Mouse (Mus musculus): ENCODE measurements at regions not wholly inside any gene's neighbourhood (a gene's known extent, or its start where the extent isn't known, plus 50 kb on each side); places are given as distances from the start of the nearest gene placed in this dataset.
A peak's percentile ranks its signal among the peaks of the same experiment; 100 is the strongest.

GRCm38 (mm10) chr9:79071961-79072360 is 456.6 kb downstream of the Cd109 start:
- DNase-seq (ENCODE audit: low spot score in 2 of 2), result no peak

GRCm38 (mm10) chr9:79109611-79110010 is 494.3 kb downstream of the Cd109 start:
- DNase-seq (ENCODE audit: low spot score in 2 of 2), result no peak

GRCm38 (mm10) chr9:79111326-79111725 is 496.0 kb downstream of the Cd109 start:
- no peak for DNase-seq (ENCODE audit: low spot score in 2 of 2)

GRCm38 (mm10) chr9:79140970-79141369 is 525.6 kb downstream of the Cd109 start:
- no peak for DNase-seq (ENCODE audit: low spot score in 2 of 2)

- DNase-seq (ENCODE audit: low spot score in 2 of 2), result no peak
Observed at GRCm38 (mm10) chr9:79146004-79146403, 530.7 kb downstream of the Cd109 start.

- no peak for DNase-seq (ENCODE audit: low spot score in 2 of 2)
Observed at GRCm38 (mm10) chr9:79165596-79165995, 550.2 kb downstream of the Cd109 start.

- no peak for DNase-seq (ENCODE audit: low spot score in 2 of 2)
Observed at GRCm38 (mm10) chr9:79173036-79173435, 545.6 kb downstream of the Col12a1 start.

- DNase-seq (ENCODE audit: low spot score in 2 of 2), result no peak
Observed at GRCm38 (mm10) chr9:79179954-79180353, 538.7 kb downstream of the Col12a1 start.

GRCm38 (mm10) chr9:79195420-79195819 is 523.2 kb downstream of the Col12a1 start:
- DNase-seq (ENCODE audit: low spot score in 2 of 2), result no peak

- no peak for DNase-seq (ENCODE audit: low spot score in 2 of 2)
Observed at GRCm38 (mm10) chr9:79201755-79202154, 516.9 kb downstream of the Col12a1 start.

- no peak for DNase-seq (ENCODE audit: low spot score in 2 of 2)
Observed at GRCm38 (mm10) chr9:79213364-79213763, 505.3 kb downstream of the Col12a1 start.

GRCm38 (mm10) chr9:79215986-79216385 is 502.6 kb downstream of the Col12a1 start:
- DNase-seq (ENCODE audit: low spot score in 2 of 2), result no peak

GRCm38 (mm10) chr9:79216432-79216831 is 502.2 kb downstream of the Col12a1 start:
- DNase-seq (ENCODE audit: low spot score in 2 of 2), result no peak

- DNase-seq (ENCODE audit: low spot score in 2 of 2), result no peak
Observed at GRCm38 (mm10) chr9:79233081-79233480, 485.6 kb downstream of the Col12a1 start.

GRCm38 (mm10) chr9:79233751-79234150 is 484.9 kb downstream of the Col12a1 start:
- DNase-seq (ENCODE audit: low spot score in 2 of 2), result no peak

GRCm38 (mm10) chr9:79269646-79270213 is 448.9 kb downstream of the Col12a1 start:
- no peak for DNase-seq (ENCODE audit: low spot score in 2 of 2)

- DNase-seq (ENCODE audit: low spot score in 2 of 2), result peak in 1 of 2 experiments; percentile 11
Observed at GRCm38 (mm10) chr9:79270256-79270655, 448.4 kb downstream of the Col12a1 start.

- DNase-seq (ENCODE audit: low spot score in 2 of 2), result no peak
Observed at GRCm38 (mm10) chr9:79287849-79288248, 430.8 kb downstream of the Col12a1 start.

GRCm38 (mm10) chr9:79295306-79295705 is 423.3 kb downstream of the Col12a1 start:
- no peak for DNase-seq (ENCODE audit: low spot score in 2 of 2)

- no peak for DNase-seq (ENCODE audit: low spot score in 2 of 2)
Observed at GRCm38 (mm10) chr9:79301580-79301979, 417.1 kb downstream of the Col12a1 start.

GRCm38 (mm10) chr9:79310591-79310990 is 408.0 kb downstream of the Col12a1 start:
- no peak for DNase-seq (ENCODE audit: low spot score in 2 of 2)

GRCm38 (mm10) chr9:79317411-79317810 is 401.2 kb downstream of the Col12a1 start:
- DNase-seq (ENCODE audit: low spot score in 2 of 2), result no peak

GRCm38 (mm10) chr9:79346371-79347096 is 372.1 kb downstream of the Col12a1 start:
- peak in 1 of 2 experiments; percentile 10 for DNase-seq (ENCODE audit: low spot score in 2 of 2)

All from gastrocnemius, postnatal 4 days (tissue).